ENCODE assay signal across 10 mouse cellular contexts in the genomic region with DNA sequence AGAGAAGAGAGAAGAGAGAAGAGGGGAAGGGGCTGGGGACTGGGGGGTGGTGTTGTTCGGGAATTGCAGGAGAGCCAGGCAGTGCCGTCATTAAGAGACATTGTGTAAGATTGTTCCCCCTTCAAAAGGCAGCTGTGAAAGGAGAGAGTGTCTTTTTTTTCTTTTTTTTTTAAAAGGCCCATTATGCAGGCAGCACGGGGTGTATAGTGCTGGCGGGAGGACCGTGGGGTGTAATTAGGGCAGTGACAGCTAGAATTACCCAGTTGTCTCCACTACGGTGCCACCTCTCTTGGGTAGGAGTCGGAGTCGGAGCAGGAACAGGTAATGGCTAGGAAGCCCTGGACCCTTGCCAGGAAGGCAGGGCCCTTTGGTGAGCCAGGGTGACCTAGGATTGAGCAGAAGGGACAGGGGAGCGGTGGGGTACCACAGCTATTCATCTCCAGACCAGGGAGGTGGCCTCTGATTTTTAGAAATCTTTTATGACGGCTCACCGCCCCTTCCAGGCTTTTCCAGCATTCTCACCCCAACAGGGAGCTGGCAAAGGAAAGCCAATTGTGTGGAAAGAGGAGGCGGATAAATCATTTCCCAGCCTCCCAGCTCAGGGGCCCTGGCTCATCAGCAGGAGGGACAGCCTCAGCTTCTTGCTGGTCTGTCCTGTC.
DNase-seq lines count a peak whose midpoint lies in the region; ATAC-seq lines count a peak whose summit lies in the region.
"Had no signal": no experiment of that assay in that cellular context is flagged by ENCODE, and none has a peak within 500 bp of the region (broad histone marks: within the 10 kb centered on the region; RNA-seq: fewer than 3 reads in every experiment).

No protein-coding gene starts in this region.

- H3K27ac ChIP-seq in embryonic facial prominence, embryonic 15.5 days (replicated peaks), result no peak overlapping the region
- H3K27ac ChIP-seq in midbrain, embryonic 14.5 days (replicated peaks; ENCODE audit: low read depth, low read length), result peak overlapping the region; percentile 37

- H3K27me3 ChIP-seq in embryonic facial prominence, embryonic 15.5 days, result peaks cover 26% of the 10 kb centered on the region
- H3K27me3 ChIP-seq in midbrain, embryonic 14.5 days (ENCODE audit: control insufficient read depth, insufficient read depth, low read length), result peaks cover 6% of the 10 kb centered on the region; the same call in 1 of the 2 replicates

- DNase-seq in kidney, postnatal 10 days, result peak; percentile 24
- no peak for DNase-seq in kidney, postnatal 14 days
- DNase-seq in Muller cell, postnatal 12 days (ENCODE audit: inconsistent ontology term), result peak; percentile 36
- DNase-seq in midbrain, embryonic 14.5 days, result peak; percentile 41
- DNase-seq in heart, adult 8-10 months (ENCODE audit: low spot score), result no peak
- no peak for DNase-seq in natural killer cell, adult 2 months (ENCODE audit: low spot score in 2 of 2)
- DNase-seq: heart, adult 18-20 months; liver; lung, postnatal 36 days had no signal

- H3K9ac ChIP-seq in embryonic facial prominence, embryonic 15.5 days, result no peak overlapping the region
- H3K9ac ChIP-seq in midbrain, embryonic 14.5 days (replicated peaks; ENCODE audit: low read length), result no peak overlapping the region

- H3K4me1 ChIP-seq in embryonic facial prominence, embryonic 15.5 days, result 0 out of 2 replicates have a peak, but pooled peaks cover 3% of the 10 kb centered on the region
- peaks cover 8% of the 10 kb centered on the region; the same call in 1 of the 2 replicates for H3K4me1 ChIP-seq in midbrain, embryonic 14.5 days (ENCODE audit: control insufficient read depth, insufficient read depth, low read length)

- 17% methylated on average over 12 of the region's 12 CpGs for WGBS in embryonic facial prominence, embryonic 15.5 days
- 15% methylated on average over 12 of the region's 12 CpGs for WGBS in midbrain, embryonic 14.5 days

- H3K4me2 ChIP-seq in embryonic facial prominence, embryonic 15.5 days (replicated peaks), result no peak overlapping the region
- peak overlapping the region; percentile 1; the same call in 1 of the 2 replicates for H3K4me2 ChIP-seq in midbrain, embryonic 14.5 days (ENCODE audit: low read length)

- H3K9me3 ChIP-seq in embryonic facial prominence, embryonic 15.5 days (replicated peaks), result no peaks in the 10 kb centered on the region
- no peaks in the 10 kb centered on the region for H3K9me3 ChIP-seq in midbrain, embryonic 14.5 days (ENCODE audit: control insufficient read depth, low read length)

- no peaks in the 10 kb centered on the region for H3K36me3 ChIP-seq in embryonic facial prominence, embryonic 15.5 days
- H3K36me3 ChIP-seq in midbrain, embryonic 14.5 days (ENCODE audit: control insufficient read depth, insufficient read depth, low read length), result no peaks in the 10 kb centered on the region

- 0 out of 2 replicates have a peak, but pooled peaks have one; percentile 49 for ATAC-seq in embryonic facial prominence, embryonic 15.5 days (ENCODE audit: insufficient number of reproducible peaks, low FRiP score, low TSS enrichment, low read depth)
- ATAC-seq in midbrain, embryonic 14.5 days (ENCODE audit: low FRiP score, low TSS enrichment), result no peak

- H3K4me3 ChIP-seq in embryonic facial prominence, embryonic 15.5 days (replicated peaks), result no peak overlapping the region
- H3K4me3 ChIP-seq in midbrain, embryonic 14.5 days (replicated peaks; ENCODE audit: low read depth, low read length), result no peak overlapping the region

Comparison
In these comparisons a context has a peak if more than half of its experiments do, and no peak if none do; other contexts are left out.
1. DNase-seq: peak in kidney, postnatal 10 days (single experiment), Muller cell, postnatal 12 days (single experiment) and midbrain, embryonic 14.5 days (single experiment); none in kidney, postnatal 14 days (single experiment), heart, adult 8-10 months (single experiment) and natural killer cell, adult 2 months (0 of 2).